Mouse (Mus musculus) forebrain, embryonic 14.5 days (tissue): Measurements from ENCODE around the gene Pcdh18. TPM values are rescaled to one million over a fixed set of nuclear protein-coding genes. Genes with fewer than 3 reads are reported as not detected.

ENCODE experiments used
- ATAC-seq: fragments of 200-750 bp; cut with Nextera tagmentation; 2 replicates; pipeline ENCODE4 v1.8.0; 2017; ENCODE audit warnings: mild to moderate bottlenecking, moderate library complexity
- DNase-seq: peaks from one replicate; pipeline ENCODE4 v3.0.0-alpha.2; 2015; ENCODE audit warnings: low spot score
- H3K27ac ChIP-seq: fragments of 300-500 bp; sonication (generic); 2 replicates; pipeline ENCODE4 v1.5.1; 2014; ENCODE audit warnings: low read depth, mild to moderate bottlenecking, control low read depth, low read length, moderate library complexity
- H3K27me3 ChIP-seq: fragments of 300-500 bp; sonication (generic); replicated peaks from 2 replicates; pipeline ENCODE4 v1.6.1; 2014; ENCODE audit warnings: low read length, control low read depth, mixed read lengths; ENCODE audit not compliant: control insufficient read depth, insufficient read depth
- H3K36me3 ChIP-seq: fragments of 300-500 bp; sonication (generic); 2 replicates; pipeline ENCODE4 v1.6.1; 2014; ENCODE audit warnings: low read length, control low read depth; ENCODE audit not compliant: control insufficient read depth, insufficient read depth
- H3K4me1 ChIP-seq: fragments of 300-500 bp; sonication (generic); 2 replicates; pipeline ENCODE4 v1.6.1; 2014; ENCODE audit warnings: antibody characterized with exemption, low read length, control low read depth; ENCODE audit not compliant: control insufficient read depth, insufficient read depth
- H3K4me2 ChIP-seq: fragments of 300-500 bp; sonication (generic); 2 replicates; pipeline ENCODE4 v1.6.1; 2014; ENCODE audit warnings: mild to moderate bottlenecking, control low read depth, low read length
- H3K4me3 ChIP-seq: fragments of 300-500 bp; sonication (generic); 2 replicates; pipeline ENCODE4 v1.5.1; 2014; ENCODE audit warnings: low read depth, low read length, control low read depth
- H3K9ac ChIP-seq: fragments of 300-500 bp; sonication (generic); 2 replicates; pipeline ENCODE4 v1.6.1; 2014; ENCODE audit warnings: mild to moderate bottlenecking, low read length, control low read depth, moderate library complexity
- H3K9me3 ChIP-seq: fragments of 300-500 bp; sonication (generic); replicated peaks from 2 replicates; pipeline ENCODE4 v1.6.1; 2016; ENCODE audit warnings: low read length, control low read depth, mixed read lengths; ENCODE audit not compliant: control insufficient read depth
- WGBS: fragments of 180-500 bp; shearing (Covaris S2); extraction: QIAGEN DNeasy Blood & Tissue Kit; methylation state at CpG from one replicate; pipeline ENCODE4 v1.1.7; 2014; 5-methylcytosine and 5-hydroxymethylcytosine counted together
- polyA plus RNA-seq: library from polyadenylated mRNA; unstranded; fragments of >200 nt; fragmentation: Nextera tagmentation; extraction: Ambion mirVana; gene quantifications from 2 replicates; pipeline ENCODE4 v1.2.1, GENCODE M21; 2014

Pcdh18 gene
- polyA plus RNA-seq, 1 experiment from 2014 or later: 23.8 TPM

DNA sequence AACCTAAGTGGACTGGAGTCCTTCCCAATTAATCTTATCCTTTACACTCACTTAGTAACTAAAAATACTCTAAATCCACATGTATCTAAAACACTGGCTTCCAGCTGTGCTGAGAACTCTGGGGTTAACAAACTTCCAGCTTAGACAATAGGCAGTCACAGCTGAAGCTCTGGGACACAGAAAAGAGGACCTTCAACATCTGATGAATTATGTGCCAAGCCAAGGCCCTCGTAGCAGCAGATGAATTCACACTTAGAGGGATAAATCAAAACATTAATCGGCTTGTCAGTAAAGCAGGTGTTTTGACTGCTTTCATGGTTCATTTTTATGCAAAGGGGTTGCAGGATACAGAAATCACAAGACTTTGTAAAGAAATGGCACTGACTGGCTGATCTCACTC lies 57.2 kb downstream of the Pcdh18 start:
- H3K9me3 ChIP-seq: no peaks in the 10 kb centered on the region
- no peak overlapping the region for H3K9ac ChIP-seq
- no peak for ATAC-seq
- H3K4me3 ChIP-seq: no peak overlapping the region
- H3K27me3 ChIP-seq: no peaks in the 10 kb centered on the region
- no peaks in the 10 kb centered on the region for H3K36me3 ChIP-seq
- peaks cover 5% of the 10 kb centered on the region for H3K4me1 ChIP-seq
- 5% methylated on average over 2 of the region's 2 CpGs for WGBS
- DNase-seq: no peak
- H3K4me2 ChIP-seq: no peak overlapping the region
- H3K27ac ChIP-seq: no peak overlapping the region
